Mouse (Mus musculus): ENCODE measurements at regions not wholly inside any gene's neighbourhood (a gene's known extent, or its start where the extent isn't known, plus 50 kb on each side); places are given as distances from the start of the nearest gene placed in this dataset.
A peak's percentile ranks its signal among the peaks of the same experiment; 100 is the strongest.
"Not testable (repeated sequence)": the region's sequence is repeated elsewhere in the genome, so short reads cannot be mapped to it uniquely, and the experiment has no call there.

DNA sequence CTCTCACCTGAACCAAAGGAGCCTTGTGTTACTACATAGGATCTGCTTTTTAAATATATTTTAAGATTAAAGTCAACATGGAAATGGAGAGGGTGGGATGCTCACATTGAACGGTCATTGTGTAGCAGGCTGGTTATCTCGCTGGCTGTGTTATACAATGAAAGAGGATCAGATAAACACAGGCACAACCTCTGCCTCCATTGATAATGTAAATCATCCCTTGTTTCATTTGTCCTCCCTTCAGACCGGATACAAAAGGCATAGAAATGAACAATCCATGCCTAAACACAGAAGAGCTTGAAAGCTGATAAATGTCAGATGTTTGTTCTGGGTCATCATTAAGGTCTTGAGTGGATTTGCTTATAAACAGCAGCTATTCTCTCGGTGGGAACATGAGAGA, 458.9 kb upstream of the Smim15 start:
- no peak for DNase-seq (ENCODE audit: low spot score in 2 of 2)
- intact Hi-C loops (cut with DNase I): no loop called here

DNA sequence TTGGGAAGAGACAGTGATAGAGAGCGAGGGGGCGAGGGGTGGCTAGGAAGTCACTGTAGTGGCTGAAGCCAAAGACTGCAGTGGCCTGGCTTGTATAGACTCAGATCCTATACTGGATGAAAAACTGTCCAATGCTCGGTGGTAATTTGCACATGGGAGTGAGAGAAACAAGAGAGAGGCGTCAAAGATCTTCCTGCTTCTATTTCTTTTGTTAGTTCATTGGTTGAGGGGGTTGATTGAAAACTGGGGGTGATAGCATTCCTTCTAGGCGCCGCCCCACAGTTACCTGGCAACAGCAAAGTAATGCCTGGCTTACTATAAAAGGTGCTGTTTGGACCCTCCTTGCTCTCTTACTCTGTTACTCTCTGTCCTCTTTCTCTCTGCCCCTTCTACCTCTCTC, 465.3 kb upstream of the Smim15 start:
- no peak for DNase-seq (ENCODE audit: low spot score in 2 of 2)
- intact Hi-C loops (cut with DNase I): no loop called here

DNA sequence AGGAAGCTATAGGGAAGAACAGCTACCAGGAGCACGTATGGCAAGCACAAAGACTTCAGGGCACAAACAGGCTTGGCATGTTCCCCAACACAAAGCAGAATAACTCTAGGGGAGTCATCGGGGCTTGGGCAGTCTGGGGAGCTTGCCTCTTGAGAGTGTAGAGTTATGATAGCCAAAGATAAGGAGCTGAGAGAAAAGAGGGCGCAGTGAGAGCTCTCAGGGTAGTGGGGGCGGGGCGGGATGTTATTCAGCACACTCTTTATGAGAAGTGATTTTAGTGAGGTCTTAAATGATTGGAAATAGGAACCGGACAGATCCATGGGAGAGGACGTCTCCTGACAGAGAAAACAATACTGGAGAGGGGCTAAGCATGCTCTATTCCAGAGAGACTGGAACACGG, 466.4 kb upstream of the Smim15 start:
- intact Hi-C loops (cut with DNase I): no loop called here
- no peak for DNase-seq (ENCODE audit: low spot score in 2 of 2)

DNA sequence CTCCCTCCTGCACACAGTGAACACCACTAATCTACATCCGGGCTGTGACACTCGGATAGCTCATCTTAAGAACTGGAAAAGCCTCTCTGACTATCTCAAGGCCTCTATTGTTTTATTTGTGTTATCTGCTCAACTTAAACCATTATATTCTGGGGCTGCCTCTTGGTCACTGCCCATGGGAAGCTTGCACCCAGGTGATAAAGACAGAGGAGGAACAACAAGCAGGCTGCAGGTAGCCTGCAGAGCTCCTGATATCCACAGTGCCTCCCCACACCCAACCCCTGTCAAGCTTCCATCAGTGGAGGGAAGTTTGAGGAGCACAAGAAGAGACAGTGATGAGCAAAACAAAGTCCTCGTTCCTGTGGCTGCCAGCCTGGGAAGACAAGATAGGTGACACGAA, 467.0 kb upstream of the Smim15 start:
- intact Hi-C loops (cut with DNase I): no loop called here
- no peak for DNase-seq (ENCODE audit: low spot score in 2 of 2)

DNA sequence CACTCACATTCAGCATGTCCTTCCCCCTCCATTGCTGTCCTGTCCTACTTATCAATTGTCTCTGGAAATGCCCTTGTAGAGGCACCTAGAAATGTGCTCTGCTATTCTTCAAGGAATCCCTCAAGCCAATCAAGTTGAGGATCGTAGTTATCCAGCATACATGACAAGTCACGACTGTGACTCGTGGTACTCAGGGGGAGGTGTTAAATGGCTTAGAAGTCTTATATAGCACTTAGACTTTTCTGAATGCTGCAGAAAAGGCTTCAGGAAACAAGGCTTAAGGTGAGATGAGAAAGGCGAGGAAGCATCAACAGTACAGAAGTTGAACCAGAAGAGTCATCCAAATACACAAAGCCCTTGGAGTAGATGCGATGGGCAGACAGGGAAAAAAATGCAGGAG, 467.5 kb upstream of the Smim15 start:
- intact Hi-C loops (cut with DNase I): no loop called here
- DNase-seq (ENCODE audit: low spot score in 2 of 2): no peak

DNA sequence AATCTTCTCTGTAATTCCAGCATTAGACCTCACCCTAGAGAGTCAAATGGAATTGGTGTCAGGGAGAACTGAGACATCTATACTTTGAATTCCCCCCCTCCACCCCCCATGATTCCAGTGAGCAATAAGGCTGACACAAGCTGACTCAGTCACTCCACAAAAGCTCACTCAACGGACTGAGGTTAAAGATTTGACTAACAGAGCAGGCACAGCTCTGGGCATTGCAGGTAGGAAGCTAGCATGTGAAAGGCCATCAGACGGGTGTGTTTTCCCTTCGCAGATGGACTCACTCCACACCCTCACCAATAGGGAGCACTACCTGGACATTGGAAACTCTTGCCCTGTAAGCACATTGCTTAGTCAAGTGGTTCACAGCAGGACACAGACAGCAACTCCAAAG, 469.2 kb upstream of the Smim15 start:
- no peak for DNase-seq (ENCODE audit: low spot score in 2 of 2)
- intact Hi-C loops (cut with DNase I): no loop called here

DNA sequence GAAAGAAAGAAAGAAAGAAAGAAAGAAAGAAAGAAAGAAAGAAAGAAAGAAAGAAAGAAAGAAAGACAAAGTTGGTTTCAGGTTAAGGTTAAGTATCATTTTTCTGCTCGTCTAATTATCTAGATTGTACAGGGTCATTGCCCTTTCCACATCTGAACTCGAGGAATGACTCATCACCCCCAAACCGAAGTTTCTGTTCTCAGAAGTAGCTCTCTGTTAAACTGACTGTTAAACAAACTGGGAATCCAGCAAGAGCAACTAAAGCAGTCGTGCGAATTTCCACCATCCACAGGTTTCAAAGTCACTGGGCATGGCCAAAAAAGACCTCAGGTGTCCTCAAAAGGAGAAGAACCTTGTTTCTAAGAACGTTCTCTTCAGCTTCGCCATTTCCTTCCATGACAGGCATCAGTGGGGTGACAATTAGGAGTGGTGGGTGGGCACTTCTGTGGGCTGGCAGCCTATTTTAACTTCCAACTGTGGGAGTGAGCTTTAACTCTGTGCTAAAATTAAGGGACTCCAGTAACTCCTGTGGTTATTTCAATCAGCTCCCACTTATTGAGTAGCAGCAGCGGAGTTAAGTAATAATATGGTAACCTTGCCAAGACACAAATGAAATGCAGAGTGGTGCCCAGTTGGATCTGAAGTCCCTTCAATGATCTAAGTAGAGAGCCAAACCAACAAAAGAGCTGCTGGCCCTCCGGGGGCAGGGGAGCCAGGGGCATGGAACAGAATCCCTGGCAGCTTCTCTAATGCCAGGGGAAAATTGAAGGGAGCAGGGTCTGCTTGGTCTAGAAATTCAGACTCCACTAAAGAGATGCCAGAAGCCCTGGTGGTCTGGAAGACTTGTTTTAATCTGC, 470.5 kb upstream of the Smim15 start:
- intact Hi-C loops (cut with DNase I): no loop called here
- DNase-seq (ENCODE audit: low spot score in 2 of 2): peak; percentile 9 to 15

DNA sequence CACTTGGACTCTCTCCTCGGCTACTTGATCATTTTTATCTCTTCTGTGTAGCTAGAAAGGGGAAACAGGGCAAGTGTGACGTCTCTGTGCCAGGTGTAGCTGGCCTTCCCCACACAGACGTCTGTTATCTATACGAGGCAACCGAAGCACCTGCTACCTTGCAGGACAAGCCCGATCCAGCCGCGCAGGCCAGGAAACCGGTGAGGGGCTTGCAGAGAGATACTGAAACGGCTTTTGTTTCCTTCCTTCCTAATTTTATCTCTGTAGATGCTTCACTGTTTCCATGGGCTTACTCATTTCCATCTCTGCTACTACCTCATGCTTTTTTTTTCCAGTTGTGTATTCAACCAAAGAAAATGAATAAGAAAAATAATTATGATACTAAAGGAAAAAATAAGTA, 472.7 kb upstream of the Smim15 start:
- DNase-seq (ENCODE audit: low spot score in 2 of 2): no peak
- intact Hi-C loops (cut with DNase I): no loop called here

DNA sequence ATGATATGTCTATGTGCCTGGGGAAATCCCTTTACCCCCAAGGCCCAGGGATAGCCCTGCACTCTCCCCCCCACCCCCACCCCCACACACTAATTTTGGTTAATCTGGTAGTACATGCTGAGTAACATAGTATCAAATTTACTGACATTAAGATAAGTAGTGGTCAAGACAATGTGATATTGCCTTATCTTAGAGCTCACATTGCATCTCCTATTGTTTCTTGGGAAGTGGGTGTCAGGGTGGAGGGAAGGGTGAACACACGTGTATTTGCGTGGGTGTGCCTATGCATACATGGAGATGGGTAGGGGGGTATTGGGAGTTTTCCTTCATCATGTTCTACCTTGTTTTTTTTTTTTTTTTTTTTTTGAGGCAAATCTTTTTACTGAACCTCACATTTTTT, 474.8 kb upstream of the Smim15 start:
- no peak for DNase-seq (ENCODE audit: low spot score in 2 of 2)
- intact Hi-C loops (cut with DNase I): no loop called here

DNA sequence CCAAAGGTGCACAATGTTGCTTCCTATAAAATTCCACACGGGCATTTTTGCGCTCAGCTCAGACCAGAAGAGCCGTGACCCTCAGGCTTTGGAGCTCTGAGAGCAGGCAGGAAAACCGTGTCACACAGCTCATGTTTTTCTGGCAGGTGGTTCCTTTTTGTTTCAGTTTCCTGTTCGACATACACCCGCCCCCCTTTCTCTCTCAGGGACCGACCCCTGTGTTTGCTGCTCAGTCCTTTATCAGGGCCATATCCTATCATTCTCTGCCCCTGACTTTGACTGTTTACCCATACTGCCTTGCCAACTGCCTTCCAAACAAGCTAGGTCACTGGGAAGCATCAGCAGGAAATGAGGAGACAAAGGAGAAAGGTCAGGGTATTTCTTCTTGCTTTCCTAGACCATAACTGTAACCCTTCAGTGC, 475.5 kb upstream of the Smim15 start:
- intact Hi-C loops (cut with DNase I): no loop called here
- DNase-seq (ENCODE audit: low spot score in 2 of 2): no peak

DNA sequence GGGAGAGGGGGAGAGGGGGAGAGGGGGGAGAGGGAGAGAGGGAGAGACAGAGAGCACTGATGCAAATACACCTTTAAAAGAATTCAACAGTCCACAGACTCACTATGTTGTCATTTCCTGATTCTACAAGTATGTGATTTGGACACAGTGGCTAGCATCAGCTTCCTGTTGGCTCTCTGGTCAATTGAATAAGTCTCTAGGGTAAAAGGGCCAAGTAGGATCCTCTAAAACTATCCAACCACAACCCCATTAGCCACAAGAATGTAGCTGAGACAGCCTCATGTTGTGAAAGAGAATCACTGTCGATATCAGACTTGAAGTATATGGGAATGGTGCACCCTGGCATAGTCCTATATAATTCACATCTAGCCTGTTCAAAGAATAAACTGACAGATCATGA, 481.8 kb upstream of the Smim15 start:
- intact Hi-C loops (cut with DNase I): no loop called here
- DNase-seq (ENCODE audit: low spot score in 2 of 2): no peak

DNA sequence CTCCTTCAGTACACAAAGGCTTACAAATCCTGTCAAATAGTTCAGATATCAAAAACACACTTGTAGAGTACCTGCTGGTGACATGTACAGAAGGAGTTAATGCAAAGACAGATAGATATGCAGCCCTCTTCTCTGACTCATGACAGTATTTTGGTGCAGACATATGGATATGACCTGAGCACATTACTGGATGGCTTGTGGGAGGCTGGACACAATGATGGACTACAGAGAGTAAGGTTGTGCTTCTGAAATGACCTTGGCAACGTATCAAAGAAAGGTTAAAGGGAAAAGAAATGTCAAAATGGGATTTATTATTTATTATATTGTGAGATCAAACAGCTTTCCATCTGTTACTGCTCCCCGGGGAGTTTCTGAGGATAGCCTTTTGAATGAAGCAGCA, 482.7 kb upstream of the Smim15 start:
- no peak for DNase-seq (ENCODE audit: low spot score in 2 of 2)
- intact Hi-C loops (cut with DNase I): no loop called here

DNA sequence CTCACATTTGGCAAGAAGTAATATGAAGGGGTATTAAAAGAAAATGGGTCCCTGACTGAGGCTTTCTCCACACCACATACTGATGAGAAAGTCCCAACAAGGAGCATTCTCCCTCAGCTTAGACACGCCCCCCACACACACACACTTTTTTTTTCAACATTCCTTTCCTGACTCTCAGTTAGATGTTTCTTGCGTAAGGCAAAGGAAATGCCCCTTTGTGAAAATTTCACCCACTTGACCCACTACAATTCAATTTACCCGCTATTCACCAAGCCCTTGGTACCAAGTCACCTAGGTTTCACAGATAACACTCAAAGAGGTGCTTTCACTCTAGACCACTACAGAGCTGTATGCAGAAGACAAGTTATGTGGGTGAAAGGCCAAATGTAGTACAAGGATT, 488.3 kb upstream of the Smim15 start:
- DNase-seq (ENCODE audit: low spot score in 2 of 2): no peak
- intact Hi-C loops (cut with DNase I): no loop called here

DNA sequence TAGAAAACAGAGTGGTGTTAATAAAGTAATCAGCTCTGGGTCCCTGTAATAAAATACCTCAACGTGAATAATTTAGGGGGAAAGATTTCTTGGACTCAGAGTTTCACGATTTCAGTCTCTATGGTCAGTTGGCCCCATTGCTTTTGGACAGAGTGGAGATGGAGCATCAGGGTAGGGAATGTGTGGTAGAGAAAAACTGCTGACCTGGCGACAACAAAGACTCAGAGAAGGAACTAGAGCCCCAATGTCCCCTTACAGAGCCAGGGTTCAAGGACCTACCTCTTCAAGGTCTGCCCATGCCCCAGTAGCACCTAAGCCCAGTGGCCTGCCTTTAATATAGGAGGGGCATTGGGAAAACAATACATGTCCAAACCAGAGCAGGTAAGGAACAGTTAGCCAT, 490.2 kb upstream of the Smim15 start:
- intact Hi-C loops (cut with DNase I): no loop called here
- no peak for DNase-seq (ENCODE audit: low spot score in 2 of 2)

DNA sequence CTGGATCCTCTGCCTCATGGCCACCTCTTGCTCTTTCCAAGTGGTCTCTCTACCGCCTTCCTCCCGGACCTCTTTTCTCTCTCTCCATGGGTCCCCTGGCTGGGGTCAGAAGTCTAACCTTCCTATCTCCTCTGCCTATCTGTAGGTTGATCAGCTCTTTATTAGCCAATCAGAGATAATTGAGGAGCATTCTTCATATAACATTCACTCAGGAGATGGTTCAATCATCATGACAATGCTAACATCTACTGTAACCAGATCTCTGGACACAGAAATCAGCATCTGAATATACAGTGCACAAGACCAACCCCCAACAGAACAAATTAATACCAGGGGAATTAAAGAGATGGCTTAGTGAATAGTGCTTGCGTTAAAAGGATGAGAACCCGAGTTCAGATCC, 492.1 kb upstream of the Smim15 start:
- intact Hi-C loops (cut with DNase I): no loop called here
- DNase-seq (ENCODE audit: low spot score in 2 of 2): no peak

DNA sequence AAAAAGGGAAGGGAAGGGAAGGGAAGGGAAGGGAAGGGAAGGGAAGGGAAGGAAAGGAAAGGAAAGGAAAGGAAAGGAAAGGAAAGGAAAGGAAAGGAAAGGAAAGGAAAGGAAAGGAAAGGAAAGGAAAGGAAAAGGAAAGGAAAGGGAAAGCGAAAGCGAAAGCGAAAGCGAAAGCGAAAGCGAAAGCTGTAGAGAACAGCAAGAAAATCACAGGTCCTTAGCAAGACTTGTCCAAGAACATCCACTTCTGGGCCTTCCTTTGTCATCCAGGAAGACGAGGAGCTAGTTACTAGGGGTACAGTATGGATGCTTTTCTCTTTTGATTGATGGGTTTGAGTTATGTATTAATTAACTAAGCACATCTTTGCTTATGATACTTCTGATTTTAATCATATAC, 494.3 kb upstream of the Smim15 start:
- intact Hi-C loops (cut with DNase I): not testable (repeated sequence)

DNA sequence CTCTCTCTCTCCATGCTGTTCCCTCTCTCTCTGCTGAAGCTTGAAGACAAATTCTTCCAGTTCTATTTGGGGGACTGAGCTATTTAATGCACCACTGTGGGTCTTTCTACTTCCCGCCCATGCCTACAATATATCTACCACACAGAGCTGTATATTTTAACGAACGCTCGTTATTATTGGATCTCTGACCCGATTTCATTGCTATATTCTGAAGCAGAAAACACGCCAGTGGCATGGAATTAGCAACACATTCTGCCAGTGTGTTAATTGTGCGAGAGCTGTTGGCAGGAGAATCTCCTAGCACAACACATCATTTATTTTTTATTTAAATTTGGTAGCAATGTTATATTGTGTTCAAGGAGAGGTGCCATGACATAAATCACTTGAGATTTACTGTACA, 497.2 kb upstream of the Smim15 start:
- intact Hi-C loops (cut with DNase I): no loop called here
- DNase-seq (ENCODE audit: low spot score in 2 of 2): peak; percentile 49 to 50

More for the DNA sequence above, 494.3 kb upstream of the Smim15 start:
- DNase-seq (ENCODE audit: low spot score in 2 of 2): not testable (repeated sequence)

DNA sequence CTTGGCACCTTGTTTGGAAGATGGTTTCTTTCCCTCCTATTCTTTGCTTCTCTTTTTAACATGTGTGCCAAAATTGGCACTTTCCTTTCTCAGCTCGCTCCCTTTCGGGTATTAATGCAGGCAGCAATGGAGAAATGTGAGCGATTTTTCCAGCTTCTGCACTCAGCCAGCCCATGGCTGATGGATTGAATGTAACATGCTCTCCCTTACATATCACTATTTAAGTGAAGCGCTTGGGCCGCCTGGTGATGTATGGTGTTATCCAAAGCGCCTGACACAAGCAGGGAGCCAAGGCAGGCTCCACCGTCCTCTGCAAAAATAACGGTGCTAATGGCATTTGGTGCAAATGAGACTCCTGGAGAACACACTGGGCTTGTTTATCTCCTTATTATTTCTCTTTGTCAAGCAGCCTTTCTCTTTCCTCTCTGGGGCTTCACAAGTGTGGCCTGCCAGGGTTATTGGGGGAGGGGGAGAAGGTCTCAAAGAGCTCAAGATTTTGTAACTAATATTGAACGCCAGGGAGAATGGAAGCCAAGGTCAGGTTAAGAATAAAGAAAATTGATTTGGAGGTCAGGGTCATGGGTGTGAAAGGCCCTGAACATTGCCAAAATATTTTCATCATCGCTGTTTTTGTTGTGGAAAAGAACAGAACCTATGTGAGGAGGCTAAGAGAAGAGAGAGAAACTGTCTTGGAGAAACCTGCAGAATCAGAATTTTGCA, 497.9 kb upstream of the Smim15 start:
- peak; percentile 17 to 27 for DNase-seq (ENCODE audit: low spot score in 2 of 2)
- intact Hi-C loops (cut with DNase I): no loop called here

DNA sequence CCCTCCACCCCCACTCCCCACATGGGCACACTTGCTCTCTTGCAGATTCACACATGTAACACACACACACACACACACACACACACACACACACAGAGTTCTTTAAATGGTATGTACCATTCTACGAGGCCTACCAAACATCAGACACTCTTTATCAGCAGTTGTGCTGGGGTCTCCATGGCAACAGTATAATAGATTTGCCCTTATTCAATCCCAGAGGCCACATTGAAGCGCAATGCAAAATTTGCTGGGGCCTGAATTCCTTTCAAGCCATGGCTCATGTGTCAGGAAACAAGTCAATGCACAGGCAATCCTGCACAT, 502.7 kb upstream of the Smim15 start:
- intact Hi-C loops (cut with DNase I): no loop called here
- no peak for DNase-seq (ENCODE audit: low spot score in 2 of 2)

DNA sequence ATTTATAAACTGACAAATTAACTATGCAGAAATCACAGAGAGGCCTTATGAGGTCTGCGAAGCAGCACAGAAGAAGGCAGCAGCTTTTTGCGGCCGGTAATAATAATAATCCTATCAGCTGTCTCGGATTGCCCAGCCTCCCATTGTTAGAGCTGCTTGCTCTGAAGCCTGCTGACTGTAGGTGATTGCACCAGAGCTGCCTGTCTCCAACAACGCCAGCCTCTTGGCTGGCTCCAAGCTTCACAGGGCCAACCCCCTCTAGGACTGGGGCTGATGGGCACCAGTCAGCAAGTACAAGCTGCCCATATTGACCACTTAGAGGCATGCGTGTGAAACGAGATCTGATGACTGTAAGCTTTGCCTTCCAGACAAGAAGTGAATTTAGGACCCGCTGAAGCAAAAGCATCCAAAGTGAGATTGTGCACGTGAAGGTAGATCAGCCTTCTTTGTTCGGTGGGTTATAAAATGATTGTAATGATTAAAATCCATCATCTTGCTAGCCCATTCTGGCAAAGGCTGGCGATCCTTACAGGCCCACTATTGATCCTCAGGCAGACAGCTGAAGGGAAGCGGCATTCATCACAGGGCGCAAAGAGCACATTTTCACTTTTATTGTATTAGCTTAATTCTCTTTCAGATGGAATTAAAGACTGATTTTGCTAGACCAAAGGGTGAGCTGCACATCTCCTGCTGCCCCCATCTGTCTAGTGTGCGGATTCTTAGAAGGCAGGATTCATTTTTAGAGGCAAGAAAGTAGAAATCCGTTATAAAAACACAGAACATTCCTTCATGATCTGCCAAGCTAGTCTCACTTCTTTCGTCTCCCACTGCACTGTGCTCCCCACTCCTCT, 503.2 kb upstream of the Smim15 start:
- intact Hi-C loops (cut with DNase I): no loop called here
- DNase-seq (ENCODE audit: low spot score in 2 of 2): no peak

DNA sequence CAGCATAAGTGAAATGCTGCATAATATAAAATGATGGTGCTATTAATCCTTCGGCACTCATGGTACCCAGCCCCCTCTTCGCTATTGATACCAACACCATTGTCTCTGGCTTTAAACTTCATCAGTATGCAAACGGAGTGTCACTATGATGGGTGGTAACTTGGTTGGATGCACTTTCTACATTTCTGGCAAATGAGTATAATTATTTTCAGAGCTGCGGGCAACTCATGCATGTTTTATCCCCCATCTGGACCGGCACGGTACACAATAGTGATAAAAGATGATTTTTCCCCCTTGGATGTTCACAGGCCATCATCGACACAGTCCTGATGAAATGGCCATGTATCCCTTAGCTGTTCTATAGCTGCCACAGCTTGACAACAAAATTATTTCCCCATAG, 503.9 kb upstream of the Smim15 start:
- intact Hi-C loops (cut with DNase I): no loop called here
- no peak for DNase-seq (ENCODE audit: low spot score in 2 of 2)

Measured in left cerebral cortex, postnatal 36 days (tissue).